Mouse (Mus musculus): ENCODE measurements around the gene Xpr1. TPM values are rescaled to one million over a fixed set of nuclear protein-coding genes. Genes with fewer than 3 reads are reported as not detected.

The Xpr1 gene
- polyA plus RNA-seq, 2 experiments: 5.9 to 10.0 TPM

- no peak for TF ChIP-seq POLR2A (IDR thresholded peaks at IDR 0.05; ENCODE audit: borderline replicate concordance, extremely low read depth, insufficient read depth, insufficient read length)
- ATAC-seq (ENCODE audit: low FRiP score, low read depth) (no peak), DNase-seq (ENCODE audit: low spot score) (no peak)
- no peak overlapping the region for H3K4me2 ChIP-seq (replicated peaks; ENCODE audit: low read depth, low read length, severe bottlenecking)
- H3K27ac ChIP-seq (replicated peaks; ENCODE audit: low read depth, low read length): no peak overlapping the region
- H3K4me1 ChIP-seq (ENCODE audit: control insufficient read depth, insufficient read depth, low read length): peaks cover 9% of the 10 kb centered on the region
- H3K9me3 ChIP-seq (ENCODE audit: control insufficient read depth, low read length): no peaks in the 10 kb centered on the region
- 40% methylated on average over 5 of the region's 5 CpGs for WGBS
- no peaks in the 10 kb centered on the region for H3K27me3 ChIP-seq (ENCODE audit: control insufficient read depth, insufficient read depth, low read length)
- no peak overlapping the region for H3K9ac ChIP-seq (ENCODE audit: low read depth, low read length, severe bottlenecking)
- H3K4me3 ChIP-seq (replicated peaks; ENCODE audit: low read length): no peak overlapping the region
- no peaks in the 10 kb centered on the region for H3K36me3 ChIP-seq (ENCODE audit: control insufficient read depth, insufficient read depth, low read length)
Measured at GRCm38 (mm10) chr1:155248041-155248440, 169.2 kb downstream of the Xpr1 start.

GRCm38 (mm10) chr1:155247441-155247840 is 169.8 kb downstream of the Xpr1 start:
- no peak for DNase-seq (ENCODE audit: low spot score)
- H3K27me3 ChIP-seq (ENCODE audit: control insufficient read depth, insufficient read depth, low read length): no peaks in the 10 kb centered on the region
- H3K9me3 ChIP-seq (ENCODE audit: control insufficient read depth, low read length): no peaks in the 10 kb centered on the region
- TF ChIP-seq POLR2A (IDR thresholded peaks at IDR 0.05; ENCODE audit: borderline replicate concordance, extremely low read depth, insufficient read depth, insufficient read length): no peak
- no peak overlapping the region for H3K4me3 ChIP-seq (replicated peaks; ENCODE audit: low read length)
- H3K4me2 ChIP-seq (replicated peaks; ENCODE audit: low read depth, low read length, severe bottlenecking): no peak overlapping the region
- WGBS: 28% methylated on average over 5 of the region's 5 CpGs
- H3K4me1 ChIP-seq (ENCODE audit: control insufficient read depth, insufficient read depth, low read length): peaks cover 10% of the 10 kb centered on the region
- H3K36me3 ChIP-seq (ENCODE audit: control insufficient read depth, insufficient read depth, low read length): no peaks in the 10 kb centered on the region
- no peak overlapping the region for H3K9ac ChIP-seq (ENCODE audit: low read depth, low read length, severe bottlenecking)
- no peak overlapping the region for H3K27ac ChIP-seq (replicated peaks; ENCODE audit: low read depth, low read length)
- ATAC-seq (ENCODE audit: low FRiP score, low read depth): no peak

GRCm38 (mm10) chr1:155245516-155245915 is 171.7 kb downstream of the Xpr1 start:
- Histone ChIP-seq H3K27ac (replicated peaks; ENCODE audit: low read depth, low read length) (no peak overlapping the region), H3K9me3 (ENCODE audit: control insufficient read depth, low read length) (no peaks in the 10 kb centered on the region), H3K4me1 (ENCODE audit: control insufficient read depth, insufficient read depth, low read length) (peaks cover 10% of the 10 kb centered on the region), H3K27me3 (ENCODE audit: control insufficient read depth, insufficient read depth, low read length) (no peaks in the 10 kb centered on the region), H3K4me3 (replicated peaks; ENCODE audit: low read length) (peak overlapping the region; percentile 71), H3K9ac (ENCODE audit: low read depth, low read length, severe bottlenecking) (peak overlapping the region; percentile 98), H3K36me3 (ENCODE audit: control insufficient read depth, insufficient read depth, low read length) (peaks cover 17% of the 10 kb centered on the region), H3K4me2 (replicated peaks; ENCODE audit: low read depth, low read length, severe bottlenecking) (peak overlapping the region; percentile 72)
- no peak for ATAC-seq (ENCODE audit: low FRiP score, low read depth)
- TF ChIP-seq POLR2A (IDR thresholded peaks at IDR 0.05; ENCODE audit: borderline replicate concordance, extremely low read depth, insufficient read depth, insufficient read length): no peak
- DNase-seq (ENCODE audit: low spot score): no peak
- 58% methylated on average over 7 of the region's 7 CpGs for WGBS

GRCm38 (mm10) chr1:155244771-155245211 is 172.4 kb downstream of the Xpr1 start:
- Histone ChIP-seq H3K27me3 (ENCODE audit: control insufficient read depth, insufficient read depth, low read length) (no peaks in the 10 kb centered on the region), H3K36me3 (ENCODE audit: control insufficient read depth, insufficient read depth, low read length) (peaks cover 23% of the 10 kb centered on the region), H3K4me2 (replicated peaks; ENCODE audit: low read depth, low read length, severe bottlenecking) (peak overlapping the region; percentile 72), H3K9ac (ENCODE audit: low read depth, low read length, severe bottlenecking) (peak overlapping the region; percentile 98), H3K27ac (replicated peaks; ENCODE audit: low read depth, low read length) (peak overlapping the region; percentile 89), H3K4me1 (ENCODE audit: control insufficient read depth, insufficient read depth, low read length) (peaks cover 10% of the 10 kb centered on the region), H3K4me3 (replicated peaks; ENCODE audit: low read length) (peak overlapping the region; percentile 71), H3K9me3 (ENCODE audit: control insufficient read depth, low read length) (no peaks in the 10 kb centered on the region)
- TF ChIP-seq POLR2A (IDR thresholded peaks at IDR 0.05; ENCODE audit: borderline replicate concordance, extremely low read depth, insufficient read depth, insufficient read length): 0 out of 2 replicates have a peak, but pooled peaks have one; percentile 10
- 5% methylated on average over 22 of the region's 29 CpGs for WGBS
- DNase-seq (ENCODE audit: low spot score) (no peak), ATAC-seq (ENCODE audit: low FRiP score, low read depth) (peak; percentile 24; the same call in 1 of the 2 replicates)

- Histone ChIP-seq H3K9me3 (ENCODE audit: control insufficient read depth, low read length) (no peaks in the 10 kb centered on the region), H3K4me3 (replicated peaks; ENCODE audit: low read length) (peak within 1 kb of the TSS; percentile 71), H3K4me1 (ENCODE audit: control insufficient read depth, insufficient read depth, low read length) (peaks cover 10% of the 10 kb centered on the region), H3K4me2 (replicated peaks; ENCODE audit: low read depth, low read length, severe bottlenecking) (peak within 1 kb of the TSS; percentile 72), H3K36me3 (ENCODE audit: control insufficient read depth, insufficient read depth, low read length) (peaks cover 25% of the 10 kb centered on the region), H3K9ac (ENCODE audit: low read depth, low read length, severe bottlenecking) (peak within 1 kb of the TSS; percentile 98), H3K27ac (replicated peaks; ENCODE audit: low read depth, low read length) (peak within 1 kb of the TSS; percentile 89), H3K27me3 (ENCODE audit: control insufficient read depth, insufficient read depth, low read length) (no peaks in the 10 kb centered on the region)
- 2% methylated on average over 60 of the region's 85 CpGs for WGBS
- ATAC-seq (ENCODE audit: low FRiP score, low read depth): peak; percentile 86
- peak; percentile 77; the same call in 1 of the 2 replicates for TF ChIP-seq POLR2A (IDR thresholded peaks at IDR 0.05; ENCODE audit: borderline replicate concordance, extremely low read depth, insufficient read depth, insufficient read length)
- peak; percentile 52 for DNase-seq (ENCODE audit: low spot score)
Measured at GRCm38 (mm10) chr1:155243797-155244770, 173.1 kb downstream of the Xpr1 start, which contains the start of gene BC034090. Gene BC034090, minus strand, starts transcription at chr1:155244444.

Data from limb, embryonic 14.5 days (tissue).